ENCODE assay signal across 12 mouse cellular contexts in genomic region chr11:85678666-85679065, GRCm38 (mm10).
DNase-seq lines count a peak whose midpoint lies in the region; ATAC-seq and TF ChIP-seq lines count a peak whose summit lies in the region.
"Had no signal": no experiment of that assay in that cellular context is flagged by ENCODE, and none has a peak within 500 bp of the region (broad histone marks: within the 10 kb centered on the region; RNA-seq: fewer than 3 reads in every experiment).

No protein-coding gene starts in this region.

- no peak overlapping the region for H3K27ac ChIP-seq in forebrain, embryonic 11.5 days (ENCODE audit: low read depth, low read length)
- no peak overlapping the region for H3K27ac ChIP-seq in forebrain, embryonic 13.5 days
- H3K27ac ChIP-seq in left cerebral cortex, adult 2 months, result no peak overlapping the region
- 0 out of 2 replicates have a peak overlapping the region, but pooled peaks have one; percentile 10 for H3K27ac ChIP-seq in hindbrain, embryonic 13.5 days

- no peak for DNase-seq in forebrain, embryonic 11.5 days (ENCODE audit: low spot score)
- peak; percentile 19 to 25 for DNase-seq in left cerebral cortex, adult 9 months (ENCODE audit: low spot score in 2 of 2)
- DNase-seq in left cerebral cortex, adult 2 months (ENCODE audit: extremely low spot score in 1 of 2, low spot score in 2 of 2), result no peak
- DNase-seq in Muller cell, postnatal 12 days (ENCODE audit: inconsistent ontology term), result peak; percentile 86
- DNase-seq in adrenal gland, postnatal 14 days, result no peak
- no peak for DNase-seq in gastrocnemius, postnatal 14 days
- DNase-seq: kidney, postnatal 25 days; liver, postnatal 0 days had no signal

- TF ChIP-seq CTCF in left cerebral cortex, adult 2 months (IDR thresholded peaks at IDR 0.05), result no peak

- H3K9ac ChIP-seq in forebrain, embryonic 11.5 days (ENCODE audit: low read length), result no peak overlapping the region
- H3K9ac ChIP-seq in forebrain, embryonic 13.5 days, result no peak overlapping the region
- no peak overlapping the region for H3K9ac ChIP-seq in hindbrain, embryonic 13.5 days
- H3K9ac ChIP-seq: liver, postnatal 0 days had no signal

- no peak overlapping the region for H3K4me2 ChIP-seq in forebrain, embryonic 11.5 days (ENCODE audit: low read depth, low read length, severe bottlenecking)
- no peak overlapping the region for H3K4me2 ChIP-seq in forebrain, embryonic 13.5 days
- no peak overlapping the region for H3K4me2 ChIP-seq in hindbrain, embryonic 13.5 days

- no peaks in the 10 kb centered on the region; the same call in none of the 2 replicates for H3K27me3 ChIP-seq in forebrain, embryonic 11.5 days (ENCODE audit: control insufficient read depth, insufficient read depth, low read length)
- peaks cover 10% of the 10 kb centered on the region; the same call in 1 of the 2 replicates for H3K27me3 ChIP-seq in forebrain, embryonic 13.5 days
- no peaks in the 10 kb centered on the region for H3K27me3 ChIP-seq in hindbrain, embryonic 13.5 days

- 33% methylated on average over 5 of the region's 5 CpGs for WGBS in forebrain, embryonic 11.5 days
- WGBS in forebrain, embryonic 13.5 days, result 16% methylated on average over 5 of the region's 5 CpGs
- WGBS in hindbrain, embryonic 13.5 days, result 29% methylated on average over 5 of the region's 5 CpGs

- no peaks in the 10 kb centered on the region for H3K9me3 ChIP-seq in forebrain, embryonic 11.5 days (ENCODE audit: control insufficient read depth, low read length)
- H3K9me3 ChIP-seq in forebrain, embryonic 13.5 days (replicated peaks), result no peaks in the 10 kb centered on the region
- H3K9me3 ChIP-seq in hindbrain, embryonic 13.5 days, result no peaks in the 10 kb centered on the region
- H3K9me3 ChIP-seq: G1E had no signal

- no peak overlapping the region for H3K4me3 ChIP-seq in forebrain, embryonic 11.5 days (ENCODE audit: low read depth, low read length)
- no peak overlapping the region for H3K4me3 ChIP-seq in forebrain, embryonic 13.5 days
- H3K4me3 ChIP-seq in left cerebral cortex, adult 2 months, result no peak overlapping the region
- no peak overlapping the region for H3K4me3 ChIP-seq in hindbrain, embryonic 13.5 days
- H3K4me3 ChIP-seq: myocyte had no signal

- no peaks in the 10 kb centered on the region for H3K36me3 ChIP-seq in forebrain, embryonic 11.5 days (ENCODE audit: control insufficient read depth, insufficient read depth, low read length)
- no peaks in the 10 kb centered on the region for H3K36me3 ChIP-seq in forebrain, embryonic 13.5 days (ENCODE audit: poor library complexity, severe bottlenecking)
- H3K36me3 ChIP-seq in hindbrain, embryonic 13.5 days, result no peaks in the 10 kb centered on the region
- H3K36me3 ChIP-seq: G1E had no signal

- 0 out of 2 replicates have a peak, but pooled peaks have one; percentile 30 for ATAC-seq in forebrain, embryonic 11.5 days (replicated peaks; ENCODE audit: low FRiP score)
- ATAC-seq in forebrain, embryonic 13.5 days, result no peak
- ATAC-seq in hindbrain, embryonic 13.5 days (ENCODE audit: low FRiP score), result no peak
- ATAC-seq: liver, postnatal 0 days had no signal

- H3K4me1 ChIP-seq in forebrain, embryonic 11.5 days (replicated peaks; ENCODE audit: control insufficient read depth, insufficient read depth, low read length), result peaks cover 12% of the 10 kb centered on the region; the same call in 1 of the 2 replicates
- H3K4me1 ChIP-seq in forebrain, embryonic 13.5 days, result peaks cover 23% of the 10 kb centered on the region
- peaks cover 32% of the 10 kb centered on the region for H3K4me1 ChIP-seq in hindbrain, embryonic 13.5 days (replicated peaks)

- intact Hi-C loops in left cerebral cortex, adult 2 months (cut with DNase I), result no loop called here
- intact Hi-C loops in gastrocnemius, postnatal 14 days (cut with DNase I; ENCODE audit: low total_unique reads), result no loop called here

Comparison
In these comparisons a context has a peak if more than half of its experiments do, and no peak if none do; other contexts are left out.
1. DNase-seq: peak in left cerebral cortex, adult 9 months (2 of 2) and Muller cell, postnatal 12 days (single experiment); none in forebrain, embryonic 11.5 days (single experiment), left cerebral cortex, adult 2 months (0 of 2), adrenal gland, postnatal 14 days (single experiment) and gastrocnemius, postnatal 14 days (single experiment).